Mouse (Mus musculus) brain, embryonic 18.5 days (tissue): ENCODE measurements around the gene Tmem248.

Source experiments
- DNase-seq: peaks from one replicate; pipeline ENCODE4 v3.0.0-alpha.2; 2012; ENCODE audit warnings: low read depth, low spot score

The Tmem248 gene

DNA sequence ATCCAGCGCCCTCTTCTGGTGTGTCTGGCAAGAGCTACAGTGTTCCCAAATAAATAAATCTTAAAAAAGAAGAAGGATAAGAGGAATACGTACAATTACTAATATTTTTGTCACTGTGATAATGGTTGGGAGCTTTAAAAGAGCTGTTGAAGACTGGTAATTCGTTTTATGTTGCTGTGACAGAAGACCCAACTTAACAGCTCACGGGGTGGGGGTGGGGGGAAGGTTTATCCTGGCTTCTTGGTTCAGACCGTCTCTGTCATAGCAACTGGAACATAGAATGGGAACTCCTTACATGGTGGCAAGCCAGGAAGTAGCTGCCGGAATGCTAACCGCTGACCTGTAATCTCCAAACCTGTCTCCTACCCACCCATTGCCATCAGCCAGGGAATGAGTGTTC, at the start of gene Tmem248:
Gene Tmem248 (plus strand): TSS at position 301 of the 400 bp plus-strand sequence.
- DNase-seq, result no peak

GRCm38 (mm10) chr5:130169109-130169508, 47.8 kb upstream of the Tmem248 start:
- no peak for DNase-seq

DNA sequence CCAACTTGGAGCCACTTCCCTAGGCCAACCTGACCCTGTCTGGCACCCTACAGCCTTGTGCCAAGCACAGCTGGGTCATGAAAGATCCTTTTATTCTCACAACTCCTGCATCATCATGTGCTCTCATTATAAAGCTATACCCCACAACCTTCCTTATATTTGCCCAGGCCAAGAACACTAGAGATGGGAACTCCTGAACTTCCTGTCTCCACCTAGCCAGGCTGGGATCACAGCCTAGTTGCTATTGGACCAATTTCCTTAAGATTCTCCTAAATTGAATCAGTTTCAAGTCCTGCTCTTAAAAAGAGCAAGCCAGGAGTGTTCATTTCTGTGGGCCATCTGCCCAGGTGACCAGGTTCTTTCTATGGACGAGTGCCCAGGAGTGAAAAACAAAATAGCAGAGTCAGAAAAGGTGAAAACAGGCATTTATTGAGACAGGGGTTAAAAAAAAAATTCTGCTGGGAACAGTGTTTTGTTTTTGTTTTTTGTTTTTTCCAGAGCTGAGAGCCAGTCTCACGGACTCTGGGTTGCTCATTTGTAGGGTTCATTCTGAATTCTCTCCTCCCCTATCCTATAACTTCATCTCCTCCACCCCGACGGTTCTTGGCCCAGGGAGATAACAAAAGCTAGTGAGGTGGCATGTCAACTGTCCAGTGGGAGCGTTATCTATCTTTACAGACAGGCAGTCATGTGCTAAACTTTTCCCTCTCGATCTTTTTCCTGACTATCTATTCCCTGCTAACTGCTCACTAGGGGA, 46.0 kb upstream of the Tmem248 start:
- DNase-seq, result no peak

DNA sequence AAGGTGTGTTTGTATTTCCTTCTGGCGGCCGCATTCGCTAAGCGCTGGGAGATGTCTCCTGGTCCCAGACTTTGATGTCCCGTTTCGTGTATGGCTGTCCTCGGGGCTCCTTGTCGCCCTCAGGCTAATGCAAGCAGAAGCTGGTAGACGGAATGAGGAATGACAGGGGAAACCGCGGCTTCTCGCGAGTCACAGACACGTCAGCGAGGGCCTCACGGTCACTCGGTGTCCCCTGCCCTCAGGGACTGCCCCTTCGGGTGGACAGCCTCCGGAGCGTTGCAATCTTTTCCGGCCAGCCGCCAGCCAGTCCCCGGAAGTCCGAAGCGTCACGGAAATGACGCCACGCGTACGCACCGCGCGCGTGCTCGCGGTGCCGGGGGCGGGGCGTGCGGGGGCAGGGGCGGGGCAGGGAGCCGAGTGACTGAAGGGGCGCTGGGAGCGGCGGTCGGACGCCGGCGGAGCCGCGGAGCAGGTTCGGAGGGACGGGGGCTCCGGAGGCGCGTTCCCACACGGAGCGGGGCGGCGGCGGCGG, 45.4 kb upstream of the Tmem248 start, which contains the start of gene Rabgef1:
Gene Rabgef1 (plus strand): TSS at position 376 of the 532 bp plus-strand sequence.
- DNase-seq, result peak; percentile 65

DNA sequence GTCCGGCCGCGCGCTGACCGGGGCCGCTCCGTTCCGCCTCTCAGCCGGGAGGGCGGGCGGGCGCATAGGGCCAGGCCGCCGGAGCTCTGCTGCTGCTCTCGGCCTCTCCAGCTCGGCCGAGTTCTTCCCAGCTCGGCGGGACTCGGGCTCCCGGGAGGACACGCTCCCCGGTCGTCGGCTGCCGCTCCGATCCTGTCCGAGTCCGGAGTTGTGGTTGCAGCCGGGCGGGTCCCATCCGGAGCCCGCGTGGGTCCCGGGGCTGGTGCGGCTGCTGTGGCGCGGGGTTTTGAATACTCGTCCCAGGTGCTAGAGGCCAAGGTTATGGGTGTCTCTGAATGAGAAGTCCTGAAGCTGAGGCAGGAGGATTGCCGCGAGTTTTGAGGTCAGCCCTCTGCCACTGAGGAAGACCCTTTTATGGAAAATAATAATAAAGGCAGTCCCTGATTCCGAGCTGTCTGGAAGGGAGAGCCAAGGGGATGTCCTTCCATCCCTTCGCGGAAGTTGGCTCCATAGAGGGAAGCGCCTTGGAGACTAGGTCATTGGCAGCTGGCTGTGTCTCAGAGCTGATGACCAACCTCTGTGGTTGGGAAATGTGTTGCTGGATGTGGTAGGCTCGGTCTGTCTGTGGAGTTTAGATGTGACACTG, 44.8 kb upstream of the Tmem248 start:
- DNase-seq, result no peak

DNA sequence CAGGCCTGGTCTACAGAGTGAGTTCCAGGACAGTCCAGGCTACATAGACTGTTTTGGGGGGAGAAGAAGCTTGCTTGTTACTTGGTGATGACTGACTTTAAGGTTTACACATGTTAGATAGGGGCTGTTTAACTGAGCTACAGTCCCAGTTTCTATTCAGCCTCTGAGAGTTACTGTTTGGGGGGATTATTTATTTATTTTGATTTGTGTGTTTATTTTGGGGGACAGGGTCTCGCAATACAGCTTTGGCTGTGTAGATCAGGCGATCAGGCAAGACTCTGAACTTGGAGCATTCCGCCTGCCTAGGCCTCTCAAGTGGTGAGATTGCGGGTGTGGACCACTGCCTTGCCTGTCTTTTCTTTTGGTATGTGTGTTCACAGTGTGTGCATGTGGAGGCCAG, 43.9 kb upstream of the Tmem248 start:
- DNase-seq, result no peak

DNA sequence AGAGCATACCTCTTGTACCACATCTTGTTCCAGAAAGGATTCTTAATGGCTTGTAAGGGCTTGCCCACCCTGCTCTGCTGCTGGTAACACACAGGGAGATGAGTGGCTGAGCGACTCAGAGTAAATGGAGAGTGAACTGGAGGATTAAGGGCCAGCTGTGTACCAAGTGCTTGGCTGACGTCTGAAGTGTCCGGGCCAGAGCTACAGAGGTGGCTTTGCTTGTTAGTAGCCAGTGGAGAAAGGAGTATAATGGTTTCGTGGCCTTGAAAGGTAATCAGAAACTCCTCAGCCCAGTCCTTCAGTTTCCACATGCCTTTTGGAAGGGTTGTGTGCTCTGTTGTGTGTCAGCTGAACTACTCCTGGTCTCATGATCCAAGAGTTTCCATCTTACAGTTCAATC, 39.0 kb upstream of the Tmem248 start:
- no peak for DNase-seq

DNA sequence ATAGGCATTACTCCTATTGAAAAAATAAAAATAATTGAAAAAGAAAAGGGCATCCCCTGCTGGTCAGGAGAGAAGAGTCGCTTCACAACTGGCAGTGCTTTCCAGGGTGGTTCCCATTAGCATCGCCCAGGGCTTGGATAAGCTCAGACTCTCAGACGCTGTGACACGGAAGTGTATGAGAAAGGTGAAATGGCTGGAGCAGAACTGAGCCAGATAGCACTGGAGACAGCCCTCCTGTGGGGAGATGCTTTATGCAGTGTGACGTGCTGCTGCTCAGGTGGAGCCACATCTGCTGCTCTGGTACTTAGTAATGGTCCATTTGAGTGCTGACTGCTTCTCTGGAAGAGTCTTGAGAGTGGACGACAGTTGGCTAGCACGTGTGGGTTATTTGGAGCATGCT, 36.5 kb upstream of the Tmem248 start:
- no peak for DNase-seq

- no peak for DNase-seq
These were observed 34.9 kb upstream of the Tmem248 start for GRCm38 (mm10) chr5:130181740-130182540.

DNA sequence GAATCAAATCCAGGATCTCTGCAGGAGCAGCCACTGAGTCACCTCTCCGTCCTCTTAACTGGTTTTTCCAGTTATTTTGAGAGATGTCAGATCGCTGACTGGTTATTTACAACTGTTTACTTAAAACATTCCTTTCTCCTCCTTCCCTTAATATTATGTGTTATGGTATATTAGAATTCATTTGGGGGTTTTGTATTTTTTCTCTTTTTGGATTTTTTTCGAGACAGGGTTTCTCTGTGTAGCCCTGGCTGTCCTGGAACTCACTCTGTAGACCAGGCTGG, 34.4 kb upstream of the Tmem248 start:
- no peak for DNase-seq

DNA sequence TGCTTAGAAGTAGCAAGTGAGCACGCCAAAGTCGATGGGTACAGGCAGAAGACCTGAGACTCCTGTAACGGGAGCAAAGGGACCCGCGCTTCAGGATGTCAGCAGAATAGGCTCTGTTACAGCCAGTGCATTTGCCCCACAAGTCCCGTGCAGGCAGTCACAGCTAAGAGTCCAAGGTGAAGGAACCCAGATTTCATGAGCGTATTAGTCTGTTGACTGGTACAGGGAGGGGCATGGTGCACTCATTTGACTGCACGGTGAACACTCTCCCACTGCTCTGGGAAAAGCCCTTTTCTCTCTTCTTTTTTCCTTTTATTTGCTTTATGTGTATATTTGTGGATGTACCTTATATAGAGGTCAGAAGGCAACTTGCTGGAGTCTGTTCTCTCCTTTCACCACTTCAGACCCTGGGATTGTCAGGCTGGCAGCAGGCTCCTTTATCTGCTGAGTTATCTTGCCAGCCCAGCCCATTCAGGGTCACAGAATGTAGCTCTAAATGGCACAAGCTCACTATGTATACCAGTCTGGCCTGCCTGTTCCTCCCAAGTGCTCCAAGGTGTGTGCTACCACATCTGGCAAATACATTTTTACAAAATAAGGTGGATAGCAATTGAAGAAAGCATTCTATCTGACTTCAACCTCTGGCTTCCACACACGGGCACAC, 32.6 kb upstream of the Tmem248 start:
- no peak for DNase-seq

- DNase-seq, result no peak
These were observed 31.6 kb upstream of the Tmem248 start for GRCm38 (mm10) chr5:130185312-130185711.

GRCm38 (mm10) chr5:130187383-130187782, 29.5 kb upstream of the Tmem248 start:
- DNase-seq, result no peak

GRCm38 (mm10) chr5:130190909-130191308, 26.0 kb upstream of the Tmem248 start:
- no peak for DNase-seq

GRCm38 (mm10) chr5:130191865-130192264, 25.0 kb upstream of the Tmem248 start:
- DNase-seq, result no peak

GRCm38 (mm10) chr5:130192356-130192944, 24.4 kb upstream of the Tmem248 start:
- no peak for DNase-seq

DNA sequence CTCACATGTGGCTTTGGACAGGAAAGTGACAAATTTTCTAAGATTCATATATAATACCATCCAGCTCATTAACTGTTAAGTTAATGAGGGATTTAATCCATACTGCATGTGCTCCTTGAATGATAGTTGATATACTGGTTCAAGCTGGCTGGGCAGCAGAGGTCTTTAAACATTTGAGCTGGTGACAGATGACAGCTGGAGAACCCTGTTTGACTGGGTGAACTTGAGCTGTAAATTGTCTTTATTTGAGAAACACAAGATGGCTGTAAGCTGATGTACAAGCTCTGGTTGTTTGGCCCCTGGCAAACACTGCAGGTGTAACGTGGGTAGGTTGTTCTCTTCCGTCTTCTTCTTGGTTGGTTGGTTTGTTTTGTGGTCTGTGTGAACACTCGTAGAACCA, 23.1 kb upstream of the Tmem248 start:
- no peak for DNase-seq

DNA sequence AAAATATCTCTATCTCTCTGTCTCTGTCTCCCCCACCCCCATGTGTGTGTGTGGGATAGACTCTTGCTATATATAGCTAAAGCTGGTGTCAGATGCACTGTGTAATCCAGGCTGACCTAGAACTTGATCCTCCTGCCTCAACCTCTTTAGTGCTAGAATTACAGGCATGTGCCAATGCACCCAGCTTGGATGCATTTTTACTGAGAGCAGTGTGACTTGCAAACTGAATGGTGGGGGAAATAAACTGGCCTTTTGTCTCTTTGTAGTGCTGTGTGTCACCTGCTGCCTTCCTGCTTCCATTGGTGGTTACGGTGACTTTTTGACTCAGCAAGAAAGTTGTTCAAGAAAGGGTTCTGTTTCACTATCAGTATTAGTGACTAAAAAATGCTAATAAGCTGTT, 20.6 kb upstream of the Tmem248 start:
- DNase-seq, result no peak

DNA sequence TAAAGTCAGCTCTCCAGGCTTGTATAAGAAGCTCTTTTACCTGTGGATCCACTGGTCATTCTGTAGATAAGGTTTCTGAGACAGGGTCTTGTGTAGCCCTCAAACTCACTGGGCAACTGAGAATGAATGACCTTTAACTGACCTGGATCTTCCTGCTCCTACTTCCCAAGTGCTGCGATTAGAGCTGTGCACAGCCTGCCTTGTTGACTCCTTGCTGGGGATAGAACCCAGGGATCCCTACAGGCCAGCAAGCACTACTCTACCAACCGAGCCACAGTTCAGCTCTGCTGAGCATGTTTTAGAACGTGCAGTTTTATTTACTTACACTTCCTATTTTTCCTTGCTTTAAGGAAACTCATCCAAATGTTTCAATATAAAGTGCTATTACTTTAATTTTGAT, 19.4 kb upstream of the Tmem248 start:
- no peak for DNase-seq

DNA sequence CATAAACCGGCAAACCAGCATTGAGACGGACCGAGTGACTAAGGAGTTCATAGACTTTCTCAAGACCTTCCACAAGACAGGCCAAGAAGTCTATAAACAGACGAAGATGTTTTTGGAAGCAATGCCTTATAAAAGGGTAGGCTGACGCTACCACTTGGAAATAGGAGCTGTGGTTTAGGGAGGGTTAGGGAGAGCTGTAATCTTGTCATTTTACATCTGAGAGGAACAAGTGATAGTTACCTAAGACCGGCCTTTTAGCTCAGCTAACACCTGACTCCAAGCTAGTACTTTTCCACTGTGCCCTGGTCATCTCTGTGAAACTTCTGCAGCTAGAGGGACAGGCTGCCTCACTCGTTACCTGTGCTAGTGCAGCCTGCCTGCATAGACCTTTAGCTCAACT, 18.9 kb upstream of the Tmem248 start:
- DNase-seq, result no peak

- no peak for DNase-seq
These were observed 16.4 kb upstream of the Tmem248 start for GRCm38 (mm10) chr5:130200233-130201029.
